Mouse (Mus musculus): ENCODE data around the gene Syn3. TPM values are rescaled to one million over a fixed set of nuclear protein-coding genes. Genes with fewer than 3 reads are reported as not detected.
"Not testable (repeated sequence)": the region's sequence is repeated elsewhere in the genome, so short reads cannot be mapped to it uniquely, and the experiment has no call there.

Gene Syn3
- polyA plus RNA-seq, 1 experiment from 2014 or later = 2.1 TPM

- Histone ChIP-seq H3K9me3 (no peaks in the 10 kb centered on the region), H3K9ac (no peak overlapping the region), H3K4me3 (replicated peaks) (no peak overlapping the region), H3K4me1 (replicated peaks) (peaks cover 3% of the 10 kb centered on the region; the same call in 1 of the 2 replicates), H3K27me3 (replicated peaks) (no peaks in the 10 kb centered on the region), H3K36me3 (no peaks in the 10 kb centered on the region), H3K4me2 (replicated peaks) (no peak overlapping the region), H3K27ac (no peak overlapping the region)
- no peak for ATAC-seq
- 52% methylated on average over 2 of the region's 2 CpGs for WGBS
Measured at GRCm38 (mm10) chr10:86389913-86390312, 108.8 kb downstream of the Syn3 start.

DNA sequence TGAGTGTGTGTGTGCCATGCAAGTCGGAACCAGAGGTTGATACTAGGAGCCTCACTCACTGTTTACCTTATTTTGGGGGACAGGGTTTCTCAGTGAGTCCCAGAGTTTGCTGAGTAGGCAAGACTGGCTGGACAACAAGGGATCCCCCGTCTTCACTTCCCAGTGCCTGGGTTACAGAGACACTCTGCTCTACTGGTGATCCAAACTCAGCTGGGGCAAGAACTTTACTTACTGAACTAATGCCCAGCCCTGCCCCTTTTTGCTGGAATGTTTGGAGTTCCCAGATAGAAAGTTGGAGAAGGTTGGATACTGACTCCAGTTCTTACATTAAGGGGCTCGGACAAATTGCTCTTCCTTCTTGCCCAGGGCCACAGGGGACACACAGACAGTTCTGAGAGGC lies 109.3 kb downstream of the Syn3 start:
- 78% methylated on average over 3 of the region's 3 CpGs for WGBS
- Histone ChIP-seq H3K36me3 (no peaks in the 10 kb centered on the region), H3K4me3 (replicated peaks) (no peak overlapping the region), H3K9ac (no peak overlapping the region), H3K9me3 (no peaks in the 10 kb centered on the region), H3K27me3 (replicated peaks) (no peaks in the 10 kb centered on the region), H3K4me1 (replicated peaks) (peaks cover 3% of the 10 kb centered on the region; the same call in 1 of the 2 replicates), H3K4me2 (replicated peaks) (no peak overlapping the region), H3K27ac (no peak overlapping the region)
- ATAC-seq = no peak

DNA sequence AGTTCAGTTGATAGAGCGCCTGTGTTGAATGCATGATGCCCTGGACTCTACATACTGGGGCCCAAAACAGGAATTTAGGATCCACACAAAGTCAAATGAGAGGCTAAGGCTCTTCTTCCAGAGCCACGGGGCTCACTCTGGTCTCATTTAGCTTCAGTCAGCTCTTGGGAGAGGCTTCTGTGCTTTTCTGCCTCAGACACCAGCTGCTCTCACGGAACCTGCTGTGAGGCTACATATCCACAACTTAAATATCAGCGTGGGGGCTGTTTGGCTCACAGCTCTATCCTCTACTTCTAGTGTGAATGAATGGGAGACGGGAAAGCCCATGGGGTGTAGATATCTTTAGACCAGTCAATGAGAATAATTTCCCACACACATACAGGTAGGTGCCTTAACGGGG lies 109.9 kb downstream of the Syn3 start:
- 88% methylated on average over 6 of the region's 6 CpGs for WGBS
- Histone ChIP-seq H3K9ac (no peak overlapping the region), H3K4me1 (replicated peaks) (peaks cover 3% of the 10 kb centered on the region; the same call in 1 of the 2 replicates), H3K27ac (no peak overlapping the region), H3K36me3 (no peaks in the 10 kb centered on the region), H3K9me3 (no peaks in the 10 kb centered on the region), H3K4me2 (replicated peaks) (no peak overlapping the region), H3K4me3 (replicated peaks) (no peak overlapping the region), H3K27me3 (replicated peaks) (no peaks in the 10 kb centered on the region)
- no peak for ATAC-seq

- 60% methylated on average over 5 of the region's 5 CpGs for whole genome bisulfite sequencing
- no peak overlapping the region for H3K9ac ChIP-seq
Measured at GRCm38 (mm10) chr10:86387821-86388440, 110.8 kb downstream of the Syn3 start.

GRCm38 (mm10) chr10:86386232-86386631 lies 112.5 kb downstream of the Syn3 start:
- no peaks in the 10 kb centered on the region for H3K9me3 ChIP-seq
- H3K4me2 ChIP-seq (replicated peaks) = no peak overlapping the region
- no peaks in the 10 kb centered on the region for H3K27me3 ChIP-seq (replicated peaks)
- no peak overlapping the region for H3K27ac ChIP-seq
- ATAC-seq = no peak
- H3K4me3 ChIP-seq (replicated peaks) = no peak overlapping the region
- no peak overlapping the region for H3K9ac ChIP-seq
- WGBS = 67% methylated on average over 4 of the region's 4 CpGs
- no peaks in the 10 kb centered on the region for H3K36me3 ChIP-seq
- peaks cover 6% of the 10 kb centered on the region for H3K4me1 ChIP-seq (replicated peaks)

More at GRCm38 (mm10) chr10:86387821-86388440, 110.8 kb downstream of the Syn3 start:
- Histone ChIP-seq H3K27ac (no peak overlapping the region), H3K4me3 (replicated peaks) (no peak overlapping the region), H3K36me3 (no peaks in the 10 kb centered on the region), H3K9me3 (no peaks in the 10 kb centered on the region), H3K4me1 (replicated peaks) (peaks cover 3% of the 10 kb centered on the region; the same call in 1 of the 2 replicates), H3K4me2 (replicated peaks) (no peak overlapping the region), H3K27me3 (replicated peaks) (no peaks in the 10 kb centered on the region)
- 0 out of 2 replicates have a peak, but pooled peaks have one; percentile 43 for ATAC-seq

- no peak overlapping the region for H3K4me2 ChIP-seq (replicated peaks)
- H3K4me1 ChIP-seq (replicated peaks) = peaks cover 6% of the 10 kb centered on the region
- no peaks in the 10 kb centered on the region for H3K27me3 ChIP-seq (replicated peaks)
- no peak overlapping the region for H3K9ac ChIP-seq
- no peak for ATAC-seq
- 75% methylated on average over 4 of the region's 4 CpGs for WGBS
- no peak overlapping the region for H3K27ac ChIP-seq
- H3K36me3 ChIP-seq = no peaks in the 10 kb centered on the region
- no peaks in the 10 kb centered on the region for H3K9me3 ChIP-seq
- no peak overlapping the region for H3K4me3 ChIP-seq (replicated peaks)
Measured at GRCm38 (mm10) chr10:86385656-86386055, 113.0 kb downstream of the Syn3 start.

- ATAC-seq = no peak
- H3K4me1 ChIP-seq (replicated peaks) = peaks cover 6% of the 10 kb centered on the region
- H3K27ac ChIP-seq = no peak overlapping the region
- H3K4me3 ChIP-seq (replicated peaks) = no peak overlapping the region
- H3K27me3 ChIP-seq (replicated peaks) = no peaks in the 10 kb centered on the region
- H3K36me3 ChIP-seq = no peaks in the 10 kb centered on the region
- WGBS = 86% methylated on average over 2 of the region's 2 CpGs
- H3K9me3 ChIP-seq = no peaks in the 10 kb centered on the region
- H3K9ac ChIP-seq = no peak overlapping the region
- H3K4me2 ChIP-seq (replicated peaks) = no peak overlapping the region
Measured at GRCm38 (mm10) chr10:86384655-86385054, 114.0 kb downstream of the Syn3 start.

- H3K27ac ChIP-seq = no peak overlapping the region; the same call in 1 of the 2 replicates
- H3K4me3 ChIP-seq (replicated peaks) = no peak overlapping the region
- no peak overlapping the region for H3K9ac ChIP-seq
- peak; percentile 36; the same call in 1 of the 2 replicates for ATAC-seq
- WGBS = 25% methylated on average over 2 of the region's 2 CpGs
- no peaks in the 10 kb centered on the region for H3K27me3 ChIP-seq (replicated peaks)
- no peaks in the 10 kb centered on the region for H3K9me3 ChIP-seq
- no peak overlapping the region for H3K4me2 ChIP-seq (replicated peaks)
- no peaks in the 10 kb centered on the region for H3K36me3 ChIP-seq
- peaks cover 3% of the 10 kb centered on the region for H3K4me1 ChIP-seq (replicated peaks)
Measured at GRCm38 (mm10) chr10:86381922-86382260, 116.8 kb downstream of the Syn3 start.

DNA sequence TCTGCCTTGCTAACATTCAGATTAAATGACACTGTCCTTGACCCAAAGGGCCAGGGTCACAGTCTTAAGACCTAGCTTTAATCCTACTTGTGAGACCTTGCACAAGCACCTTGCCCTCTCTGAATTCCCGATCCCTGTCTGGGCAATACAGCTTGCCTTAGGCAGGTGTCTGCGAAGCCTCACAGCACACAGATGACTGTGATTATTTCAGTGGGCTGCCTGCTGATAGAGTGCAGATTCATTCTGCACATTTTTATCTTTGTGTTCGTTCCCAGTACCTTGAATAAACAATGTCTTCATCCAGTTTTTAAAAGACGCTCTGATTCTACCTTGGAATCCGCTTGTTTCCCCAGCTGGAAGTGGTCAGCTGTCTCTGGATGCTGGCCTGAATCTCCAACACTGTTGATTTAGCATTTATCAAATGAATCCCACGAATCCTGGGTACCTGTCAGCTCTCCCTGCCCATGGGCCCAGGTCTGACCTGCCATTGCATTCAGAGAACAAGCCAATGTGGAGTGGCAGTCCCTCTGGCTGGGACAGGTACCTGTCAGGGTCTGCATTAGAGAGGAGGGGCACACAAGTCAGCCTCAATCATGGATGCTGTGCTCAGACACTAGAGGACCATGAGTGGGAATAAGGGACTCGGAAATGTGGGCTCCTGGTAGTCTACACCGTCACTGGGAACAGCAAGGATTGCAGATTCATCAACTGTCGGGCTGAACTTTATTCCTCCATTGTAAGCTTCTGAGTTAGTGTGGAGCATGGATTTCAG lies 117.4 kb downstream of the Syn3 start:
- Histone ChIP-seq H3K9me3 (no peaks in the 10 kb centered on the region), H3K4me3 (replicated peaks) (no peak overlapping the region), H3K27ac (peak overlapping the region; percentile 58; the same call in 1 of the 2 replicates), H3K9ac (no peak overlapping the region), H3K4me1 (replicated peaks) (peaks cover 7% of the 10 kb centered on the region; the same call in 1 of the 2 replicates), H3K27me3 (replicated peaks) (no peaks in the 10 kb centered on the region), H3K36me3 (no peaks in the 10 kb centered on the region), H3K4me2 (replicated peaks) (no peak overlapping the region)
- ATAC-seq = 0 out of 2 replicates have a peak, but pooled peaks have one; percentile 30
- WGBS = 35% methylated on average over 9 of the region's 9 CpGs

DNA sequence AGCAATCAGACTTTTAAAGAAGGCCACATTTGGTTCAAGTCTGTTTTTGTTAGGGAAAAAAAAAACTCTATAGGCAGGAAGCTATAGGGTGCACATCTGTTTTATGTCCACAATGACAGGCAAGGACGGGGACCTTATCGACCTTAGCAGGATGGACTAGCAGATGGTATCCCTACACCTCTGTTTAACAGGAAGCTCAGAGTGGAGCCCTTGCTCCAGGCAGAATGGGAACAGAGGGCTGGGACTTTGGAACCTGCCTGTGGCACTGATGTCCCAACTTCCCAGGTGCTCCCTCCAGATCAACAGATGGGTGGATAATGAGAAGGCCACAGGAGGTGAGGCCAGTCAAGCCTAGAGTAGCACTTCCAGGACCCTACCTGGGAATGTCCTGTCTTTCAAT lies 118.1 kb downstream of the Syn3 start:
- Histone ChIP-seq H3K9me3 (no peaks in the 10 kb centered on the region), H3K4me1 (replicated peaks) (peaks cover 12% of the 10 kb centered on the region; the same call in 1 of the 2 replicates), H3K4me3 (replicated peaks) (no peak overlapping the region), H3K36me3 (no peaks in the 10 kb centered on the region), H3K27ac (no peak overlapping the region), H3K4me2 (replicated peaks) (no peak overlapping the region), H3K9ac (no peak overlapping the region), H3K27me3 (replicated peaks) (no peaks in the 10 kb centered on the region)
- WGBS = 35% methylated on average over 2 of the region's 2 CpGs
- ATAC-seq = no peak; the same call in 1 of the 2 replicates

- not testable (repeated sequence) for H3K27ac ChIP-seq; H3K9ac ChIP-seq; H3K4me3 ChIP-seq (replicated peaks); ATAC-seq; H3K4me2 ChIP-seq (replicated peaks); H3K9me3 ChIP-seq; H3K36me3 ChIP-seq; H3K27me3 ChIP-seq (replicated peaks)
- WGBS = 79% methylated on average over 2 of the region's 2 CpGs
- H3K4me1 ChIP-seq (replicated peaks) = peaks cover 12% of the 10 kb centered on the region; the same call in 1 of the 2 replicates
Measured at GRCm38 (mm10) chr10:86378803-86379202, 119.9 kb downstream of the Syn3 start.

GRCm38 (mm10) chr10:86376392-86377185 lies 122.1 kb downstream of the Syn3 start:
- Histone ChIP-seq H3K27ac (no peak overlapping the region), H3K9me3 (no peaks in the 10 kb centered on the region), H3K4me2 (replicated peaks) (no peak overlapping the region), H3K4me1 (replicated peaks) (peaks cover 11% of the 10 kb centered on the region; the same call in 1 of the 2 replicates), H3K27me3 (replicated peaks) (no peaks in the 10 kb centered on the region), H3K36me3 (no peaks in the 10 kb centered on the region), H3K4me3 (replicated peaks) (no peak overlapping the region), H3K9ac (no peak overlapping the region)
- WGBS = 73% methylated on average over 8 of the region's 8 CpGs
- peak; percentile 59 for ATAC-seq
